Mouse (Mus musculus): Measurements from ENCODE around the gene Olfr984.

Olfr984 gene

DNA sequence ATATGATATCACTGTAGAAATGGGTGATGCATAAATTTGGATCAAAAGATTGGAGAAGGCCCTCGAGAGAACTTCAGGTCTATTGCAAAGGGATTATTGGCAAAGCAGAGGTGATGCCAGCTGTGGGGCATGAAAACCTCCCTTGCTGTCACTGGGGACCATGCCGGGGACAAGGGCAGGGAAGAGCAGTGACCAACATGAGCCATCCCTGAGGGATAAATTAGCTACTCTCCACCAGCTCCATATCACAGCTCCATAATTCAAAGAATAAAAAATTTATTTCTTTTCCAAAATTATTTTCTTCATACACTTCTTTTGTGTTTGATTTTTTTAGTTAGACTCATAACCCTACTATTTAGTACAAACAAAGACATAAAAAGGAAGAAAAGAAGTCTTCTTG, at the start of gene Olfr984:
TSS of gene Olfr984 (minus strand) at position 101 of the 400 bp plus-strand sequence.
- in situ Hi-C loops (cut with MboI; ENCODE audit: unreplicated experiment in 2 of 2): no loop called here

DNA sequence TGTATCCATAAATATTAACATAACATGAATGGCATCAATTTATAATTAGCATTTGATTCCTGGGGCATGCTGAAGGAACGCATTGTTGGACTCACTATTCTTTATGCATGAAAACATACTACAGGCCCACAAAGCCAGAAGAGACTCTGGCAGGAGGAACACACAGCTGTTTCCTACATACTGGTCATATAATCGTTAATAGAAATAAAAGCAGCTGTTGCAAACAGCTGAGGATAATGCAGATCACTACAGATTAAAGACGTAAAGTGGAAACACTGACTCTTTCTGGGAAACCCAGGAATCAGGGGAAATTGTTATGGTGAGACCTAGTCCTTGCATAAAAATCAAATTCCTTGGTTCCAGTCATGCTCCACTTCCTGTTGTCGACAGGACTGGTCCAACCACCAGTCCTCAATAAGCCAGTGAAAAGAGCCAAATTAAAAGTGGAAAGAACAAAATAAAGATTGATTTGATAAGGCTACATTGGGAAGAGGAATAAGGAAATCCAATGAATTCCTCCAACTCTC, 41.2 kb upstream of the Olfr984 start:
- in situ Hi-C loops (cut with MboI; ENCODE audit: unreplicated experiment in 2 of 2): no loop called here

DNA sequence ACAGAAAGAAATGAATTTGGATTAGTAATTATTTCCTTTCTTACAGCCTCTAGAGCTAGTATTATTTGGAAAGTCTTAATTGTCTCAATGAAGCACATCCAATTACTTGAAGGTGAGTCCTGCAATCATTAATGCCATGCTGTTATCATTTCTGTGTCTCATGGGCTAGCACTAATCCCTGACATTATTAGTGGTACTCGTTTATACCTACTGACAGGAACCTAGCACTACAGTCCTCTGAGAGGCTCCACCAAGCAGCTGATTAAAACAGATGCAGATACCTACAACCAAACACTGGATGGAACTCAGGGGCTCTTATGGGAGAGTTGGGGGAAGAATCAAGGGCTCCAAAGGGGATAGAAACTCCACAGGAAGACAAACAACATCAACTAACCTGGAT, 27.5 kb upstream of the Olfr984 start:
- in situ Hi-C loops (cut with MboI; ENCODE audit: unreplicated experiment in 2 of 2): no loop called here

GRCm38 (mm10) chr9:40139484-40139883, 25.5 kb upstream of the Olfr984 start:
- in situ Hi-C loops (cut with MboI; ENCODE audit: unreplicated experiment in 2 of 2): no loop called here

- in situ Hi-C loops (cut with MboI; ENCODE audit: unreplicated experiment in 2 of 2): no loop called here
Measured at GRCm38 (mm10) chr9:40136987-40137688, 23.1 kb upstream of the Olfr984 start.

DNA sequence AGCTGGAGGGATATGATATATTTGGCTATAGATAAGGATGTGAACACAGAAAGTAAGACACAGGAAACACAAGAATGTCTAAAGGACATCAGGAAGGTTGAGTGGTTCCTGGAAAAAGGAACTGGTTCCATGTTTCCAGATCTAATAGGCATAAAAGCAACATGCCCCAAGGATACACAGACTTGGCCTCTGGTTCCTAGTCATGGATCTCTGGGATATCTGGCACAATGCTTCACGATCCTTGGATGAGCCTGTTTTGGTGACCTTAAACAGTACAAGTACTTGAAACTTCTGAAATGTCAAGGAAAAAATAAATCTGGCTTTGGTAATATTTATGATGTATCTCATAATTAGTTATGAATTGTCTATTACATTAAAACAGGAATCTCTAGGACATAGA, 16.6 kb upstream of the Olfr984 start:
- in situ Hi-C loops (cut with MboI; ENCODE audit: unreplicated experiment in 2 of 2): no loop called here

DNA sequence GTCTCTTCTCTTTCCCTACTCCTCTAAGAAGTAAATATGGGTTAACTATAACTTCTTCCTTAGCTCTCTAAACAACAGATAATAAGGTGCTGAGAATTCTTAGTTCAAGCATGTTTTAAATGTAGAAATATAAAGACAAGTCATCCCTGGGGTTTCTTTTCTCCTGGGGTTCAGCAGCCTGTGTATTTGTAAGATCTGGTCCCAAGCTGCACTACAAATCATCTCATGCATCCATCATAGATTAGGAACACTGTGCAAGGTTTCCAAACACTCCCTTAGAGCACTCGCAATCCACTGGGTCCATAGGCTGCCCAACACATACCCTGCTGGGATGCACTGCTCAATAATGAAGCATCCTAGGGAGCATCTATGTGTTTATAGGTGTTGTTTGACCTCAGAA, 16.1 kb upstream of the Olfr984 start, which contains the start of gene Olfr985:
TSS of gene Olfr985 (minus strand) at position 101 of the 400 bp plus-strand sequence.
- in situ Hi-C loops (cut with MboI; ENCODE audit: unreplicated experiment in 2 of 2): no loop called here

DNA sequence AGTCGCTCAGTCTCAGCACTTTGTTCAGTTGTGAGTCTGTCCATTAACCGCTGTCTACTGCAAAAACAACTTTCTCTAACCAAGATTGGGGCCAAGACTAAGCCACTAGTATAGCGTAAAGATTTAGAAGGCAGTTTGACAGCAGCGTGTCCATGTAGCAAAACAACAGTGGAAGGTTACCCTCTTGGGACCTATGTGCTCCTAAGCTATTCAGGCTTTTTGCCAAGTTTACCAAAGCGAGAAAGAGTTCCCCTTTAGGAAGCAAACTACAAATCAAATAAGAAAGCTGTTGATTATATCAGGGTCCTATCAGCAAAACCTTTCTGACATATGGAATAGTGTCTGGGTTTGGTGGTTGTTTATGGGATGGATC, 3.3 kb upstream of the Olfr984 start:
- in situ Hi-C loops (cut with MboI; ENCODE audit: unreplicated experiment in 2 of 2): no loop called here

GRCm38 (mm10) chr9:40116645-40117286, 2.8 kb upstream of the Olfr984 start:
- in situ Hi-C loops (cut with MboI; ENCODE audit: unreplicated experiment in 2 of 2): no loop called here

DNA sequence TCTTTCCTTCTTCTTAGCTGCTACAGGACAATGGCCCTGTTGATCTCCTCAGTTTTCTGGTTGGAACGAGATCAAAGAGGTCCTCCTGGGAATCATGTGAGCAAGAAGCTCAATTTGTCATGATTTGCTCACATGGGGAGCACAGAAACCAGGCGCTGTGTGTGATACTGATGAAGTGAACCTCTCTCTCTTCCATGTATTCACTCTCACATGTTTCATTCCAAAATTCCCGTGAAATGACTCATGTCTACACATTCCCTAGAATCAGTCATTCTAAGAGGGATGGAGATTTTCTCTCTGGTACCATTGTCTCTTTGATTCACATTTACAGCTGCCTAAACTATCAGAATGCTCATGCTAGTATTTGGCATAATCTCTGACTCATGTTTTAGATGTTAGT, 19.2 kb downstream of the Olfr984 start:
- in situ Hi-C loops (cut with MboI; ENCODE audit: unreplicated experiment in 2 of 2): no loop called here

DNA sequence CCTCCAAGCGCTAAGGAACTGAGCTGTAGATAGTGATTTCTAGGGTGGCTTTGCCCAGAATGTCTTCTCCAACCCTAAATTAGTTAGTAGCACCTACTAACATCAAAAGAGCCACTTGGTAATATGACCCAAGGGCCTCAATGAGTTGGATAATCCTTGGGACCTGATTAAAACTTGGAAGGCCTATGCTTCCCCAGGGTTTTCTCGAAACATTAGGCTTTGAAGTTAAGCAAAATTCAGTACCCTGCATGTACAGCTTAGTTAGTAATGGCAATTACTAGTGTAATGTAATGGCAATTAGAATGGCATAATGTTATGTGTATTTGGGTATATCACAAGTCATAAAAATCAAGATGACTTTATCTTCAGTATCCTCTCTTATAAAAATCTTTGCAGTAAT, 20.5 kb downstream of the Olfr984 start, which contains the start of gene Olfr983:
TSS of gene Olfr983 (minus strand) at position 101 of the 400 bp plus-strand sequence.
- in situ Hi-C loops (cut with MboI; ENCODE audit: unreplicated experiment in 2 of 2): no loop called here

DNA sequence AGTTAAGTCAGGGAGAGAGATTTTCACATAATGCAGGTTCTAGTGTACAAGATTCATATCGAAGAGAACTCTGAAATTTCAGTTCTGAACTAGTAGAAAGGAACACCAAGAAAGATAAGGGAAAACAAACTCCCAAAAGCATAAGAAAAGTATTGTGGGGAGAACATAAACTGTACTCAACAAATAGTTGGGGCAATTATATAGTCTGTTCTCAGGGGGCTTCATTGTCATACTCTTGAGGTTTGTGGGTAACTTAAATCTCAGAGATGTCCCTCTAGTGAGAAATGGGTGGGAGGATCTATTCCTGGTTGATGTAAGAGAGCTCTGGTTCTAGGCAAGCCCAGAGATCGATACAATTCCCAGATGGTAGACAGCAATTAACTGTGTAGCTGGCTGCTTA, 40.5 kb downstream of the Olfr984 start, which contains the start of gene Olfr982:
TSS of gene Olfr982 (plus strand) at position 301 of the 400 bp plus-strand sequence.
- in situ Hi-C loops (cut with MboI; ENCODE audit: unreplicated experiment in 2 of 2): no loop called here

DNA sequence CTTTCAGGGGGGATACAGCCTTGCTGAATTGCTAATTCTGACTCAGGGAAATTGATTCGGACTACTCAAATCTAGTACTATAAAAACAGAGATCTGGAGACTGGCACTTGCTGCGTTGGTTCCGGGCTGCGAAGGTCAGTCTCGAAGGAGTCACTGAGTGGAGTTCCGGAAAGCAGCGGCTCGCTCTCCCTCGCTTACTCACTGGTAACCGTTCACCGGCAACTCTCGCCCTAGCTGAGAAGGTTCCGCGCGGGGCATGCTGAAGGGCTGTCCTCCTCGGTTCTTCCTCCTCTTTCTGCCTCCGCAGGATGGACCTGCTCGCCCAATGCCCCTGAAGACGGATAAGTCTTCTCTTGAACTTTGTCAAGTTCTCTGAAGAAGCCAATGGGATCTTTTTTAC, 63.9 kb downstream of the Olfr984 start:
- in situ Hi-C loops (cut with MboI; ENCODE audit: unreplicated experiment in 2 of 2): no loop called here
